Mouse (Mus musculus) ES-E14 (cell line): ENCODE measurements around the gene Tmem190.

Experiments
- HCFC1 ChIP-seq: IDR thresholded peaks from 2 replicates; pipeline ENCODE4 v1.6.1; 2012; ENCODE audit warnings: low read length, inconsistent platforms, borderline replicate concordance; ENCODE audit not compliant: insufficient read depth
- MAFK ChIP-seq: IDR thresholded peaks from 2 replicates; pipeline ENCODE4 v1.6.1; 2014; ENCODE audit warnings: mild to moderate bottlenecking, low read depth, low read length, inconsistent platforms; ENCODE audit not compliant: insufficient read depth
- ZNF384 ChIP-seq: IDR thresholded peaks from 2 replicates; pipeline ENCODE4 v1.6.1; 2012; ENCODE audit warnings: low read depth, low read length, inconsistent platforms

DNA sequence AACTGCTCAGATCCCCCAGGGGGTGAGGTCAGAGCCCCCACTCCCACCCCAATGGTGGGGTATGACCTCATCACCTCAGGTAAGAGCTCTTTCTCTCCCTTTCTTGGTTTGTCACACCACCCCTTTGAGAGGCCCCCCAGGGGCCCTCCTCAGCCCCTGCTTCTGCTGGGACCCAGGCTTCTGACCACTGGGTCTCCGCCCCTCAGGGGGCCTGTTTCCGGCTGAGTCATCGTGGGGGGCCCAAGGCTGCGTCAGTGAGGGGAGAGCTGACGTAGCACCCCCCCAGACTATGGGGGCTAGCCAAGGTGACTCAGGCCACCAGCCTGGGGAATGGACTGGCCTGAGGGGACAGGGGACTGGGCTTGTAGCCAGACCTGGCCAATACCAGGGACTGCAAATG lies 2.8 kb upstream of the Tmem190 start:
- TF ChIP-seq ZNF384 (no peak), HCFC1 (no peak), MAFK (no peak)
